Mouse (Mus musculus): ENCODE measurements around the gene Abtb2. TPM values are rescaled to one million over a fixed set of nuclear protein-coding genes. Genes with fewer than 3 reads are reported as not detected.

The Abtb2 gene
- polyA plus RNA-seq, 1 experiment, result 10.4 TPM

DNA sequence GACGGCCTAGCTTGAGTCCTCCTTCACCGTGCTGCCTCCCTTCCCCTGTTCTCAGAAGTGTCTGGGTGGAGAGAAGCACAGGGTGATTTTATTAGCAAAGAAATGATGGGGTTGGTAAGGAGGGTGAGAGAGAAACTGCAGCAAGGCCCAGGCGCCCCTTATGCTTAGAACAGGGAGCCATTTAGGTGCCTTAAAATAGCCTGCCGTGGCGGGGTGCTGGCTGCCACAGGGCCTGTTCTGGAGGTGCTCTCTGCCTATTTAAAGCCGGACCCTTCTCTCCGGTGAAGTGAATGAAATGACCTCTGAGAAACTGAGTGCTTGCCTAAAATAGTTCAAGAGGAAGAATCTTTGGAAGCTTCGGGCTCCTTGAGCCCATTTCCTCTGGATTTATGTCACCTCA, 14.6 kb downstream of the Abtb2 start:
- H3K4me3 ChIP-seq (replicated peaks; ENCODE audit: extremely low read depth, low read depth, low read length), result no peak overlapping the region
- DNase-seq, result no peak
- WGBS, result 64% methylated on average over 8 of the region's 8 CpGs
- peaks cover 7% of the 10 kb centered on the region for H3K4me1 ChIP-seq (ENCODE audit: control insufficient read depth, insufficient read depth, low read length)
- TF ChIP-seq POLR2A (IDR thresholded peaks at IDR 0.05; ENCODE audit: borderline replicate concordance, extremely low read depth, low read depth, low read length) (no peak), CTCF (IDR thresholded peaks at IDR 0.05; ENCODE audit: insufficient read depth, low read length) (no peak)

DNA sequence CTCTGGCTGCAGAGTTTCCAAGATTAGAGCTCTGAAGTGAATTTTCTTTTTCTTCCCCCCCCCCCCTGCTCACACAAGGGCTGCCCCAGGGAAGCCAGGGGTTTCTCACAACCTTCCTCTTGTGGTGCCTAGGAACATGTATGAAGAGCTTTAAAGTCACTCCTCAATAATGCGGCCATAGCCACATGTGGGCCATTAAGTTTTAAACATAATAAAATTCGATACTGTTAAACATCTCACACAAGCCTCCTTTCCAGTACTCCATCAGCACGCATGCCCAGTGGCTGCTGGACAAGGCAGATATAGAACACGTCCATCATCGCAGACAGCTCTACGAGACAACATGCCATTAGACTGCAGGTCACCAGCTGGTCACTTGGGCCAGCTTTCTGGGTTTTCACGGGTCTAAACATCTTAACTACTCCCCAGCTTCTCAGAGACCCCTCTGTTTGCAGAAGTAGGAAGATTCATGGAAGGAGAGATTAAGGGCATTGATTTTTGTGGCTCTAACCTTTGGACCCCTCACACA, 15.3 kb downstream of the Abtb2 start:
- no peak for TF ChIP-seq CTCF (IDR thresholded peaks at IDR 0.05; ENCODE audit: insufficient read depth, low read length)
- H3K4me1 ChIP-seq (ENCODE audit: control insufficient read depth, insufficient read depth, low read length), result peaks cover 7% of the 10 kb centered on the region
- DNase-seq, result no peak
- H3K4me3 ChIP-seq (replicated peaks; ENCODE audit: extremely low read depth, low read depth, low read length), result no peak overlapping the region
- WGBS, result 73% methylated on average over 7 of the region's 7 CpGs

DNA sequence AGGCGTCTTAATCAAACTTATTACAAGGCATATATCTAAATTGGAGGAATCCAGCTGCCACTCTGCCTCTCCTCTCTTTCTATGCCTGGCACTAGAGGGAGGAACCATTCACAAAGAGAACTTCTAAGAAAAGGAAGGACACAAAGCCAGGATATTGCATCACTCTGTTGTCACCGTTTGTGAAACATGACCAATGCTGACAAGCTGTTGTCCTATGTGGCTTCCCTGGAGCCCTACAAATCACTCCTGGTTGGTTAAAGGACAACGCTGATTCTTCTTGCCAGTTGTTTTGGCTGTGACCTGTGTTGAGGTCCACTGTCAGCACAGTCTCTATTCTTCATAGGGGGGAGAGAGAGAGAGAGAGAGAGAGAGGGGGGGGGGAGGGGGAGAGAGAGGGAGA, 17.2 kb downstream of the Abtb2 start:
- TF ChIP-seq POLR2A (IDR thresholded peaks at IDR 0.05; ENCODE audit: borderline replicate concordance, extremely low read depth, low read depth, low read length) (no peak), CTCF (IDR thresholded peaks at IDR 0.05; ENCODE audit: insufficient read depth, low read length) (no peak)
- no peak for DNase-seq
- 30% methylated on average over 3 of the region's 3 CpGs for WGBS
- Histone ChIP-seq H3K4me1 (ENCODE audit: control insufficient read depth, insufficient read depth, low read length) (peaks cover 7% of the 10 kb centered on the region), H3K4me3 (replicated peaks; ENCODE audit: extremely low read depth, low read depth, low read length) (no peak overlapping the region)

DNA sequence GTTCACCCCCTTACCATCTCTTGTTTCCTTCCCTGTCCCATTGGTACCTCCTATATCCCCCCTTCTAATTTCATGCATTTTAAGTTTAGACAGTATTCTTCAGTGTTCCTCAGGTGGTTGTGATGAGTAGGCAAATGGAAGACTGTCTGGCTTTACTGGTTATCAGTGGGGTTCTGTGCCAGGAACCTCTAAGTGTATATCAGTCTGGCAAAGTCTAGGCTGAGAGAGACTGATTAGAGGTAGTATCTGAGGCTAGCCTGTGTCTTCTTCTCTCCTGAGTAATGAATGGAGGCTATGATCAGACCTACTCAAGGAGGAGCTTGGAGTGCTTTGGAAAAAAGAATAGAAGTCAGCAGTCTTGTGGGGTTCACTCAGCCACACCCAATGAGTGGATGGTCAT, 18.0 kb downstream of the Abtb2 start:
- TF ChIP-seq CTCF (IDR thresholded peaks at IDR 0.05; ENCODE audit: insufficient read depth, low read length) (no peak), POLR2A (IDR thresholded peaks at IDR 0.05; ENCODE audit: borderline replicate concordance, extremely low read depth, low read depth, low read length) (no peak)
- H3K4me1 ChIP-seq (ENCODE audit: control insufficient read depth, insufficient read depth, low read length), result peaks cover 7% of the 10 kb centered on the region
- no peak for DNase-seq
- no peak overlapping the region for H3K4me3 ChIP-seq (replicated peaks; ENCODE audit: extremely low read depth, low read depth, low read length)

DNA sequence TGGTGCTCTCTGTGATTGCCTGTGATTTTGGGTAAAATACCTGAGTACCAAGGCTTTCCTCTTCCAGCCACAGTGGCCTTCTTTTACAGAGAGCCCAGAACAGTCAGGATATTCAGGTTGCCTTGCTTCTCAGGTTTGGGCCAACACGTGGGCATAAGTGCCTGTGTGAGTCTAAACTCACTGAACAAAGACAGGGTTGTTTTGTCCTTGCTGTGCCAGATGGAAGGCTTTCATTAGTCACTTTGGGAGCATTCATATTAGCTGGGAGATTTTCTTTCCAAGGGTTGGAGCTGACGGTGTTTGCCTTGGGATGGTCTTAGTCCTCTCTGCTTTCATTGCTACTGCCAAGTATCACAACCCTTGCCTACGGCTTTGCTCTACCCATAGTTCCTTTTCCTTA, 20.3 kb downstream of the Abtb2 start:
- no peak for TF ChIP-seq POLR2A (IDR thresholded peaks at IDR 0.05; ENCODE audit: borderline replicate concordance, extremely low read depth, low read depth, low read length)
- no peak for DNase-seq
- Histone ChIP-seq H3K4me1 (ENCODE audit: control insufficient read depth, insufficient read depth, low read length) (peaks cover 7% of the 10 kb centered on the region), H3K4me3 (replicated peaks; ENCODE audit: extremely low read depth, low read depth, low read length) (no peak overlapping the region)
- 75% methylated on average over 3 of the region's 3 CpGs for WGBS

DNA sequence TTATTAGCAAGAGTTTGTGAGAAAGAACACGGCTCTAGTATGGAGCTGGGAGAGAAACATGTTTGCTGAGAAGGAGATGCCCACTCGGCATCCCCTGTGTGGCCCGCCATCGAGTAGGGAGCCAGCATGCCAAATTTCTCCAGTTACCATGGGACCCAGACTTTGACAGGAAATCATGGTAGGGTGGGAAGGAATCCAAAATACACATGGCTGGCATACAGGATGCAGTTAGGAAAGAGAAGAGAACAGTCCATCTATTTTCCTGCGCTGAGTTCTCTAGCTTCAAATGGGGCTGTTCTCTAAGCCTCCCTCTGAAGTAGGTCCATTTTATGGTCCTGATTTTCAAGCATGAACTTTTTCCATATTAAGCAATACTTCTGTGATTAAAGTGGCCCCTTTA, 22.7 kb downstream of the Abtb2 start:
- WGBS, result 30% methylated on average over 5 of the region's 5 CpGs
- Histone ChIP-seq H3K4me1 (ENCODE audit: control insufficient read depth, insufficient read depth, low read length) (no peaks in the 10 kb centered on the region), H3K4me3 (replicated peaks; ENCODE audit: extremely low read depth, low read depth, low read length) (no peak overlapping the region)
- TF ChIP-seq CTCF (IDR thresholded peaks at IDR 0.05; ENCODE audit: insufficient read depth, low read length), result no peak
- no peak for TF ChIP-seq POLR2A (IDR thresholded peaks at IDR 0.05; ENCODE audit: borderline replicate concordance, extremely low read depth, low read depth, low read length)
- no peak for DNase-seq

DNA sequence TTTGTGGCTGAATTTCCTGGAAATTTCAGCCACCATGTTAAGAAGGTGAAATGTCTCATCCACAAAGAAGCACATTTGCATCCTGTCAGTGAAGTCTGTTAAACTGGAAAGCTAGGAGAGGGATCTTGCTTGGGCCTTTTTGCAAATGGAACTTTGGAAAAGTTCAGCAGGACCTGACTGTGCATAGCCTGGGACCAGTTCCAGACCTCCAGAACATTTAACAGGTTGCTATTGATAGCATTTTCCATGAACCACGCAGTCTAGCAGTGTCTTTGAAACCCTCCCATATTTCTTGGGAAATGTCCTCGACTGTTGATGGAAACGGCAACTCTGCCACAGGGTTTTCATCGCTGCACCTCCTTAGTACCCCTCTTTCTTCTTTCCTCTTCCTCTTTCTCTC, 23.3 kb downstream of the Abtb2 start:
- H3K4me3 ChIP-seq (replicated peaks; ENCODE audit: extremely low read depth, low read depth, low read length), result no peak overlapping the region
- TF ChIP-seq POLR2A (IDR thresholded peaks at IDR 0.05; ENCODE audit: borderline replicate concordance, extremely low read depth, low read depth, low read length), result no peak
- no peak for TF ChIP-seq CTCF (IDR thresholded peaks at IDR 0.05; ENCODE audit: insufficient read depth, low read length)
- DNase-seq, result no peak
- 64% methylated on average over 4 of the region's 4 CpGs for WGBS
- H3K4me1 ChIP-seq (ENCODE audit: control insufficient read depth, insufficient read depth, low read length), result no peaks in the 10 kb centered on the region

DNA sequence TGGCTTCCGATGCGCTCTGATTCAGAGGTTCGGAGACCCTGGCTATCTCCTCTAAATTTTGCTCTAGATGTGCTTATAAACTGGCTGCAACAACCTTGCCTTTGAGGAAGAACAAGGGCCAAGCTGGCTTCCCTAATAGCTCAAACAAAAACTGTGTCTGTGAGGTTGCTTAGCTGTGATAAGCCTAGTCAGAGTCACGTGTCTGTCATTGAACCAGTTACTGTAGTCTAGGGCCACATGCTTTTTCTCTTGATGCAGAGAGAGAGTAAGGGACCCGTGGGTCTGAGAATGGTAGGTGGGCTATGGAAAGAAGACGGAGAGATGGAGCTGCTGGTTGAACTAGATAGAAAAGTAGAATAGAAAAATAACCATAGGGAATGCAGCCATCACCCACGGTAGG, 24.5 kb downstream of the Abtb2 start:
- TF ChIP-seq CTCF (IDR thresholded peaks at IDR 0.05; ENCODE audit: insufficient read depth, low read length), result no peak
- no peak for TF ChIP-seq POLR2A (IDR thresholded peaks at IDR 0.05; ENCODE audit: borderline replicate concordance, extremely low read depth, low read depth, low read length)
- 91% methylated on average over 7 of the region's 7 CpGs for WGBS
- no peak for DNase-seq
- H3K4me1 ChIP-seq (ENCODE audit: control insufficient read depth, insufficient read depth, low read length), result no peaks in the 10 kb centered on the region
- no peak overlapping the region for H3K4me3 ChIP-seq (replicated peaks; ENCODE audit: extremely low read depth, low read depth, low read length)

DNA sequence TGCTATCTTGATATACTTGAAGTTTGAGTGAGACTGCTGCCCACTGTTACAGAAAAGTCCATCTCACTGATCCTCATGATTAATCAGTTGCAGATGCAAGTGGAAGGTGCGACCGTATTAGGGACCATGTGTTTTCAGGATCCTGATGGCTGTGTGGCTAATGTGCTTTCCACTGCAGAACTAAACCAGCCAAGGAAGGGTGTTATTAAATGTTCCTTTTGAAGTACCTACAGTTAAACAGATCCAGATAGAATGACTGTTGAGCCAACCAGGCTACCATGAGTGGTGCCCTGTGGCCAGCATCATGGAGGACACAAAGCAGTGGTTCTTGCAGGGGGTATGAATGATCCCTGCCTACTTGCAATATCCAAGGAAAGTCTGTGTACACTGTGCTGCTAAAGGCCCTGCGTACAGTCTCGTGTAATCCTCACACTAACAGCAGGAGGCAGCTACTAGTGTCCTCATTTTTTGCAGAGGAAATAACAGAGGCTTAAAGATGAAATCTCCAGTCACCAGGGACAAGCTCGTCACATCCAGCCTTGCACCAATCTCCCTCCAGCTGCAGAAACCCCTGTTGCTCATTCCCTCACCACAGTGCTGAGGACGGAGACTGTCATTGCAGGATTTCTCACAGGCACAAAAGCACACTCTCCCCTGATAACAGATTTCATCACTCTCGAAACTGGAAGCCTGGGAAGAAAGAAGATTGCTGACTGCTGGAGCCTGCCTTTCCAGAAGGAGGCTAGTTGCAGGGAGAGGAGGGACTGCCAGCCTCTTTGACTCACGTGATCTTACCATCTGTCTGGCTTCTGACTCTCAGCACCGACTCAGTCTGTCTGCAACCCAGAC, 25.9 kb downstream of the Abtb2 start:
- WGBS, result 61% methylated on average over 9 of the region's 9 CpGs
- H3K4me1 ChIP-seq (ENCODE audit: control insufficient read depth, insufficient read depth, low read length), result no peaks in the 10 kb centered on the region
- H3K4me3 ChIP-seq (replicated peaks; ENCODE audit: extremely low read depth, low read depth, low read length), result no peak overlapping the region
- TF ChIP-seq CTCF (IDR thresholded peaks at IDR 0.05; ENCODE audit: insufficient read depth, low read length), result no peak
- TF ChIP-seq POLR2A (IDR thresholded peaks at IDR 0.05; ENCODE audit: borderline replicate concordance, extremely low read depth, low read depth, low read length), result no peak
- DNase-seq, result no peak

DNA sequence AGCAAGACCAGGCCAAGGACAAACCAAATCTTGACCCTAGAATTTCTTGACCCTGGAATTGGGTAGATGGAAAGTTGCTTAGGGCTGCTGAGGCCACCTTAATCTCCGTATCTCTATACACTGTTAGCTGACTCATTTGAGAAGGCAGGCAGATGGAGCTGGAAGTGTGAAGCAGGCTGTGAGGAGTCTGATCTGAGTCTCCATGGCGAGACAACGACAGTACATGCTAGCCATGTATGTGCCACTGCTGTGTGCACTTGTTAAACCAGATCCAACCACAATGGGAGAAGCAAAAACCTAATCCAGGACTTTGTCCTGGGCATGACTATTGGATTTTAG, 26.4 kb downstream of the Abtb2 start:
- TF ChIP-seq POLR2A (IDR thresholded peaks at IDR 0.05; ENCODE audit: borderline replicate concordance, extremely low read depth, low read depth, low read length) (no peak), CTCF (IDR thresholded peaks at IDR 0.05; ENCODE audit: insufficient read depth, low read length) (no peak)
- DNase-seq, result no peak
- 69% methylated on average over 3 of the region's 3 CpGs for WGBS
- no peaks in the 10 kb centered on the region for H3K4me1 ChIP-seq (ENCODE audit: control insufficient read depth, insufficient read depth, low read length)
- no peak overlapping the region for H3K4me3 ChIP-seq (replicated peaks; ENCODE audit: extremely low read depth, low read depth, low read length)
